Mouse (Mus musculus) heart, adult 10 weeks (tissue): ENCODE results near the gene Krtap28-13. TPM values are rescaled to one million over a fixed set of nuclear protein-coding genes. Genes with fewer than 3 reads are reported as not detected.

Source experiments
- polyA plus RNA-seq: library from polyadenylated mRNA; stranded (reverse); fragments of 350-450 nt; fragmentation: Illumina TruSeq; extraction: RNeasy Lipid Tissue Mini Kit (QIAGEN cat#74804); gene quantifications from one replicate; pipeline ENCODE4 v1.2.3, GENCODE M21; 2014; ENCODE audit warnings: low read depth, low replicate concordance

Krtap28-13 gene
- polyA plus RNA-seq: not detected

DNA sequence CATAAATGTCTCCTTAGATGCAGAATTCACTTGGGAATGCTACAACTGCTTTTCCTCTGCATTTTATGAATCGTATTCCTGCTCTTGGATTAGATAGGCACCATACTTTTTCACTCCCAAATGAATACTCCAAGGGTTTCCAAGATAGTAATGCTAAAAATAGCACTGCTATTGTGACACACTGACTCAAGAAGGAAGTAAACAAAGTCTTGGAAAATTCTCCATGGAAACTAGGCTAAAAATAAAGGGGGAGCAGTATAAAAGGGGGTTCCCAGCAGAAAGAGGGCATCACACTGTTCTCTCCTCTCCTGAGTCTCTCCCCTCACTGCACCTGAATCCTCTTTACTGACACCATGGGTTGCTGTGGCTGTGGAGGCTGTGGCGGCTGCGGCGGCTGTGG, at the start of gene Krtap28-13:
Krtap28-13 (plus strand) TSS at position 288 of the 400 bp plus-strand sequence.

DNA sequence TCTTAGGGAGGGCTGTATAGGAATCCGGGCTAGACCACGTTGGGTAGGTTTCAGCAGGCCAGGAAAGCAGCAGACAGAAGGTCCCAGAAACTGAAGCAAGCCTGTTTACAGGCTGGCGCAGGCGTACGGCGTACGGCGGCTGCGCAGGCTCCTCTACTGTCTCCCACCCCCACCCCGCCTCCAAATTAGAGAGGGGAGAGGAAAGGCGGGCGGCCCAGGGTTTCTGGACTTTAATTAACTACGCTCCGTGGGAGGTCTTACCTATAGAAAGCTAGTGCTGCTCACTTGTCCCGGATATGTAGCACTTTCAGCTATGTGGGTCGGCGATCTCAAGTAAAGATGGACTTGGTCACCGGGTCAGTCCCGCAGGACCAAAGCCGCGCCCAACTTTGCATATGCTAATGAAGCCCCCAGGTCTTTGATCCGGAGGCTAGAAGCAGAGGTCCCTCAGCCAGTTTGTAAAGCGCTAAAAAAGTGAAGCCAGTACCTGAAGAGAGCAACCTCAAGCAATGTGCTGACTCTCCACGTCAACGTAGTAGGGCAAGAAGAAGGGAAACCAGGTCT, 22.5 kb upstream of the Krtap28-13 start, which contains the start of gene Slc19a3:
Slc19a3 (minus strand) TSS at position 340 of the 564 bp plus-strand sequence.

DNA sequence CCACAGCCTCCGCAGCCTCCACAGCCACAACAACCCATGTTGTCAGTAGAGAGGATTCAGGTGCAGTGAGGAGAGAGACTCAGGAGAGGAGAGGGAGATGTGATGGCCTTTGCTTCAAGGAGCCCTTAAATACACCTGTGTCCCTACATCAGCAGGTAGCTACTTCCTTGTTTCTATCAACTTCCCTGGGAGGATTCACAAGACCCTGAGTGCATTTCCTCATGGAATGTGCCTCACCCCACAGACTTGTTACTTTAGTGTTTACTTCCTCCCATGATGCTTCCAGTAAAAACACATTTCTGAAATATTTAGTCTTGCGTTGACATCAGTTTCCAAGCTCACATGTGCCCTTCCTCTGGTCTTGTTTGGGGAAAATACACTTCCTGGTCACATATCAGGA, 18.4 kb upstream of the Krtap28-13 start, which contains the start of gene Krtap28-10:
Krtap28-10 (minus strand) TSS at position 101 of the 400 bp plus-strand sequence.

DNA sequence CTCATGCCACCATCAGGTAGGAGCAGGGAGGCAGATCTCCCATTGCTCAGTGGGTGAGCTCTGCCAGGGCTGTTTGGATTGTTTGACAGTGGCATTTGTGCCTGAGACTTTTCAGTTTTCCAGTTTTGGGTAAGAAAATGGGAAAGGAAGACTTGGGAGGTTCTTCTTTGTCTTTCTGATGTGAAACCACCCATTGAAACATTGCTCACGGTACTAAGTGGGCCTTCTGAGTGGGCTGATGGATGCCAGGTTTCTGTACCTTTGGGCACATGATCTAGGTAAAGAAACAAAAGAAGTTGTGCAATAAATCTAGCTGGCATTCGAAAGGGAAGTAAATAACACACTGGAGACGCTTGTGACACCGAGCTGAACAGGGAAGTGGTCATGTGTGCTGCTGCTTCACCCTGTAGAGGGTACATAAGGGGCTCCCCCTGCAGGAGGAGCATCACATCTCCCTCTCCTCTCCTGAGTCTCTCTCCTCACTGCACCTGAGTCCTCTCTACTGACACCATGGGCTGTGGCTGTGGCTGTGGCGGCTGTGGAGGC, 15.8 kb upstream of the Krtap28-13 start, which contains the start of gene Gm47969:
Gm47969 (plus strand) TSS at position 51 of the 546 bp plus-strand sequence.

DNA sequence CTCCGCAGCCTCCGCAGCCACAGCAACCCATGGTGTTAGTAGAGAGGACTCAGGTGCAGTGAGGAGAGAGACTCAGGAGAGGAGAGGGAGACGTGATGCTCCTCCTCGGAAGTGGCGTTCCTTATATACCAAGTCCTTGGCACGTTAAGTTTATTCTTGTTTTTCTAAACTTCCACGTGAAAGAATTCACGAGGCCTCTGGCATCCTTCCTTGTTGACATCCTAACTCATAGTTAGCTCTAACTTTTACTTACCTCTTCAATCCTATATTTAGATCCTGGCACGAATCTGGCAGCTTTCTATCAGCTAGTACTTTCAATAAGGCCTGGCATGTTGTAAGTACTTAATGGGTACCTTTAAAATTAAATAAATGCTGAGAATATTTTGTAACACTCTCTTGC, 1.5 kb upstream of the Krtap28-13 start, which contains the start of gene A030005K14Rik:
A030005K14Rik (minus strand) TSS at position 101 of the 400 bp plus-strand sequence.

Other genes with a start within 250 kb of the Krtap28-13 start
- gene Agfg1, start 221.4 kb upstream of the Krtap28-13 start, polyA plus RNA-seq: 30.5 TPM
- not detected for gene A030005L19Rik, start 147.6 kb upstream of the Krtap28-13 start, polyA plus RNA-seq
- gene A030014E15Rik, start 136.0 kb upstream of the Krtap28-13 start, polyA plus RNA-seq: not detected
- gene Gm6217, start 129.5 kb upstream of the Krtap28-13 start, polyA plus RNA-seq: not detected
- gene A030003K21Rik, start 117.5 kb upstream of the Krtap28-13 start, polyA plus RNA-seq: not detected
- not detected for gene Gm7544, start 104.9 kb upstream of the Krtap28-13 start, polyA plus RNA-seq
- gene Gm47955, start 100.6 kb upstream of the Krtap28-13 start, polyA plus RNA-seq: not detected
- gene Gm47959, start 60.4 kb upstream of the Krtap28-13 start, polyA plus RNA-seq: not detected
- 0.55 TPM for gene Slc19a3, start 22.5 kb upstream of the Krtap28-13 start, polyA plus RNA-seq
- gene Krtap28-10, start 18.4 kb upstream of the Krtap28-13 start, polyA plus RNA-seq: not detected
- gene Gm47969, start 16.0 kb upstream of the Krtap28-13 start, polyA plus RNA-seq: not detected
- not detected for gene A030005K14Rik, start 1.6 kb upstream of the Krtap28-13 start, polyA plus RNA-seq
- gene Ccl20, start 55.8 kb downstream of the Krtap28-13 start, polyA plus RNA-seq: not detected
- not detected for gene Daw1, start 98.8 kb downstream of the Krtap28-13 start, polyA plus RNA-seq